Mouse (Mus musculus) bone marrow, adult 2 months (tissue): ENCODE data around the gene Cass4. TPM values are rescaled to one million over a fixed set of nuclear protein-coding genes. Genes with fewer than 3 reads are reported as not detected.

Experiments
- H3K27ac ChIP-seq: fragments of 200-500 bp; 2 replicates; pipeline ENCODE4 v1.5.1; 2012; ENCODE audit warnings: low read depth, mild to moderate bottlenecking, control low read depth, inconsistent platforms, low read length; ENCODE audit not compliant: control insufficient read depth, poor library complexity, insufficient read depth
- H3K4me1 ChIP-seq: fragments of 200-500 bp; 2 replicates; pipeline ENCODE4 v1.6.1; 2011; ENCODE audit warnings: low read length; ENCODE audit not compliant: control insufficient read depth, insufficient read depth
- H3K4me3 ChIP-seq: fragments of 200-500 bp; replicated peaks from 2 replicates; pipeline ENCODE3; 2011; ENCODE audit warnings: mild to moderate bottlenecking, low read depth, low read length, control low read depth; ENCODE audit not compliant: control insufficient read depth
- CTCF ChIP-seq: fragments of 200-500 bp; IDR thresholded peaks from 2 replicates; pipeline ENCODE4 v1.5.1; 2011; ENCODE audit warnings: low read length, control low read depth; ENCODE audit not compliant: control insufficient read depth, insufficient read depth
- POLR2A ChIP-seq: fragments of 200-500 bp; IDR thresholded peaks from 2 replicates; pipeline ENCODE4 v1.6.1; 2011; ENCODE audit warnings: low read depth, mild to moderate bottlenecking, control low read depth, low read length, borderline replicate concordance; ENCODE audit not compliant: control insufficient read depth
- WGBS: fragments of 180-500 bp; shearing (Covaris S2); methylation state at CpG from one replicate; pipeline ENCODE4 v1.1.7; 2018; 5-methylcytosine and 5-hydroxymethylcytosine counted together
- polyA plus RNA-seq: library from polyadenylated mRNA; stranded (reverse); fragments of >200 nt; gene quantifications from 2 replicates; pipeline ENCODE4 v1.2.4, GENCODE M21; 2011; ENCODE audit warnings: low replicate concordance; ENCODE audit not compliant: missing spikeins, insufficient read depth, insufficient read length

Cass4 gene
- polyA plus RNA-seq, 1 experiment: 6.6 TPM

GRCm38 (mm10) chr2:172376999-172377515 lies 16.5 kb upstream of the Cass4 start:
- 69% methylated on average over 5 of the region's 5 CpGs for WGBS
- TF ChIP-seq POLR2A (no peak), CTCF (no peak)
- H3K27ac ChIP-seq: no peak overlapping the region
- H3K4me1 ChIP-seq: peaks cover 5% of the 10 kb centered on the region; the same call in 1 of the 2 replicates
- no peak overlapping the region for H3K4me3 ChIP-seq

DNA sequence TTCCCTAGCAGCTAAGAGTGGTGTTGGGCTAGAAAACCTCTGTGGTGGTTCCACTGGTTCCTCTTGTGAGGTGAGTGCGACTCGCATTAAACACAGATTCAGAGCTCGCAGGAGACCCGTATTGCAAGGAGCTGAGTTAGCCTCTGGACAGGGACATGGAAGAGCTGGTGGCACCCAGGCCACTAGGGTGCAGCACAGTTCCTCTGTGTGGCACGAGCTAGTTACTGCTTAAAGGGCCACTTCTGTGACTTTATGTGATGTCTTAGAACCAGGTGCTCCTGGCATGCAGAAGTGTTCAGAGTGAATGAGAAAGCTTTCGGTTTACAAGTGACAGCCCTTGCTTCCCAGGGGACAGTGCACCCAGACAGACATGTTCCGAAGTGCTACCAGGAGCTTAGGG lies 15.3 kb upstream of the Cass4 start:
- WGBS: 39% methylated on average over 7 of the region's 7 CpGs
- Histone ChIP-seq H3K4me3 (no peak overlapping the region), H3K4me1 (peaks cover 6% of the 10 kb centered on the region; the same call in 1 of the 2 replicates), H3K27ac (no peak overlapping the region)
- TF ChIP-seq CTCF: peak; percentile 95
- TF ChIP-seq POLR2A: no peak

DNA sequence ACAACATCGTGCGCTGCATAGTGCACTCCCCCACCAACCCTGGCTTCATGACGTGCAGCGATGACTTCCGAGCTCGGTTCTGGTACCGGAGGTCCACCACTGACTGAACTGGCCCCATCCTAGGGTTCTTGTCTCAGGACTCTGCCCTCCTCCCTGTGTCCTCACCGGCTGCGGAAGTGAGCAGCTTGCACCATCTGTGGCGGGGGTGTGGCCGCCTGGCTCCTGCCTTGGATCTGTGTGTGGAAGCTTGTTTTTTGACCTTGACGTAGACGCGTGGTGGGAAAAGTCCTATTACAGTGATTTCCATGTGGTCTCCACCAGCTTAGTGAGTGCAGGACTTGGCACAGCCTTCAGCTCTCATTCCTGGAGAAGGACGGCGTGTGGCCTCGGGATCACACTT lies 13.1 kb upstream of the Cass4 start:
- H3K4me1 ChIP-seq: peaks cover 10% of the 10 kb centered on the region
- peak overlapping the region; percentile 6; the same call in 1 of the 2 replicates for H3K27ac ChIP-seq
- 77% methylated on average over 17 of the region's 17 CpGs for WGBS
- TF ChIP-seq CTCF (no peak), POLR2A (no peak)
- no peak overlapping the region for H3K4me3 ChIP-seq

DNA sequence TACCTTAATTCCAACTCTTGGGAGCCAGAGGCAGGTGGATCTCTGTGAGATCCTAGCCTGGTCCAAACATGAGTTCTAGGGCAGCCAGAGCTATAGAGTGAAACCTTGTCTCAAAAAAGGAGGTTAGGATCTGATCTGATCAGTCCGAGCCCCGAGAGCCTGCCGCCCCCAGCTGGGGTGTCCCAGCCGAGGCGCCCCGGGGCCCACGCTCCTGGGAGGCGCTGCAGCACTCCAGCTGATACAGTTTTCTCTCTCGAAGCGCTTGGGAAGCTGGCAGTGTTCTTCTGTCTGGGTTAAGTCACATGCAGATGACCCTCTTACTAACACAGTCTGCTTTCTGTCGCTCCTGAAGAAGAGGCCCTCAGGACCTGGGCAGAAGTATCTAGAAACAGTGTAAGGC lies 12.3 kb upstream of the Cass4 start:
- 80% methylated on average over 11 of the region's 11 CpGs for WGBS
- H3K4me1 ChIP-seq: peaks cover 10% of the 10 kb centered on the region

GRCm38 (mm10) chr2:172381898-172382297 lies 11.7 kb upstream of the Cass4 start:
- TF ChIP-seq POLR2A (no peak), CTCF (no peak)
- whole genome bisulfite sequencing: 39% methylated on average over 12 of the region's 12 CpGs
- peak overlapping the region; percentile 3; the same call in 1 of the 2 replicates for H3K27ac ChIP-seq
- H3K4me1 ChIP-seq: peaks cover 10% of the 10 kb centered on the region
- no peak overlapping the region for H3K4me3 ChIP-seq

More for the DNA sequence above, 12.3 kb upstream of the Cass4 start:
- H3K4me3 ChIP-seq: no peak overlapping the region
- H3K27ac ChIP-seq: peak overlapping the region; percentile 3
- TF ChIP-seq CTCF (no peak), POLR2A (no peak)

GRCm38 (mm10) chr2:172384715-172385114 lies 8.9 kb upstream of the Cass4 start:
- H3K27ac ChIP-seq: peak overlapping the region; percentile 10; the same call in 1 of the 2 replicates
- TF ChIP-seq POLR2A: no peak
- no peak for TF ChIP-seq CTCF
- H3K4me3 ChIP-seq: no peak overlapping the region
- WGBS: 55% methylated on average over 3 of the region's 3 CpGs
- H3K4me1 ChIP-seq: peaks cover 10% of the 10 kb centered on the region

DNA sequence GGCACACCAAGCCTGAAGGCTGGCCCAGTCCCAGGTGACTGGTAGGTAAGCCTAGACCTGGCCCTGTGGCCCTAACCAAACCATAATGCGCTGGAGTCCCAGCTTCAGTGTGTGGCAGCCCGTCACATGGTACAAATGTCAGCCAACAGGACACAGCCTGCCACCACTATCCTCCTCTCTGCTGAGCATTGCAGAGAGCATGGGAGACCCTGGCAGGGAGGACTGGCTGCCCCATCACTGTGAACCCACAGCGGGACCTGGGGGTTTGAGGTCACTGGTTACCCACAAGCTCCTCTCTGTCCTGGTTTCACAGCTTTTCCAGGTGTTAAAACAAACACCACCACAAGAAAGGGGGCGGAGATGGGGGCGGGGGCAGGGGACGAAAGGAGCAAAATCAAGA lies 3.3 kb upstream of the Cass4 start:
- TF ChIP-seq POLR2A (no peak), CTCF (no peak)
- WGBS: 55% methylated on average over 6 of the region's 6 CpGs
- Histone ChIP-seq H3K4me3 (no peak overlapping the region), H3K27ac (no peak overlapping the region), H3K4me1 (peaks cover 3% of the 10 kb centered on the region; the same call in 1 of the 2 replicates)

DNA sequence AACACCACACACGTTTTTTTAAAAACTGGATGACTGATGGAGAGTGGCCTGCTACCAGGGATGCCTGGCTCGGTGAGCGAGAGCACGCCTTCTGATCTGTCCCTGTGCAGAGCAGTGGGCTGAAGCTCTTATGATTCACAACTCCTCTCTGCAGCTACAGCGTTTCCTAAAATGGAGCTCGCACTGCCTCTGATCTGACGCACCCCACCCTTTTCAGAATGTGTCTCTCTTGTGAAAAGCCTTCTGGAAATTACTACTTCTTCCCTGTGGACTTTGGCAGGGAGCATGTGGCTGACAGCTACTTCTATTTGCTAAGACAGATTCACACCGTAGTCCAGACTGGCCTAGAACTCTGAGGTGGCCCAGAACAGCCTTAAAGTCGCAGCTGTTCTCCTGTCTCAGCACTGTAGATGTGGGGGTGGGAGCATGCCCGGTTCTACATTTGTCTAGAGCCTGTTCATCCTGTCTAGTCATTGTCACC lies 1.5 kb upstream of the Cass4 start:
- Histone ChIP-seq H3K27ac (no peak overlapping the region), H3K4me1 (peaks cover 4% of the 10 kb centered on the region; the same call in 1 of the 2 replicates), H3K4me3 (no peak overlapping the region)
- no peak for TF ChIP-seq CTCF
- TF ChIP-seq POLR2A: no peak
- WGBS: 62% methylated on average over 10 of the region's 10 CpGs
